Mouse (Mus musculus) myocyte (in vitro differentiated cells): ENCODE measurements around the gene Snx5. TPM values are rescaled to one million over a fixed set of nuclear protein-coding genes. Genes with fewer than 3 reads are reported as not detected.

ENCODE experiments used
- H3K27me3 ChIP-seq: one replicate; pipeline ENCODE4 v1.6.1; 2011; ENCODE audit not compliant: control insufficient read depth, insufficient read depth, insufficient read length
- H3K36me3 ChIP-seq: one replicate; pipeline ENCODE4 v1.6.1; 2011; ENCODE audit not compliant: control insufficient read depth, insufficient read depth
- H3K4me2 ChIP-seq: one replicate; pipeline ENCODE4 v1.6.1; 2011; ENCODE audit warnings: low read depth, control low read depth
- H3K4me3 ChIP-seq: one replicate; pipeline ENCODE4 v1.5.1; 2011; ENCODE audit warnings: mild to moderate bottlenecking, control low read depth, moderate library complexity
- H3K79me2 ChIP-seq: one replicate; pipeline ENCODE4 v1.6.1; 2011; ENCODE audit not compliant: control insufficient read depth, insufficient read depth
- H3ac ChIP-seq: one replicate; pipeline ENCODE4 v1.6.1; 2011; ENCODE audit not compliant: control insufficient read depth, insufficient read length
- CEBPB ChIP-seq: IDR thresholded peaks from 2 replicates; pipeline ENCODE4 v1.6.1; 2011; ENCODE audit warnings: mild to moderate bottlenecking, moderate library complexity; ENCODE audit not compliant: poor library complexity, insufficient read depth, severe bottlenecking
- E2F4 ChIP-seq: IDR thresholded peaks from one replicate; pipeline ENCODE4 v1.6.1; 2011; ENCODE audit warnings: mild to moderate bottlenecking, control low read depth, moderate library complexity; ENCODE audit not compliant: insufficient read depth
- MAX ChIP-seq: IDR thresholded peaks from one replicate; pipeline ENCODE4 v1.6.1; 2011; ENCODE audit warnings: low read depth, mild to moderate bottlenecking, control low read depth
- MYOD1 ChIP-seq, 3 experiments: IDR thresholded peaks; one replicate each; pipeline ENCODE4 v1.6.1; 2011; ENCODE audit warnings: control low read depth in 2 of 3, low read depth in 2 of 3, mild to moderate bottlenecking in 2 of 3, moderate library complexity in 1 of 3; ENCODE audit not compliant: insufficient read length in 2 of 3, control insufficient read depth in 1 of 3
- MYOG ChIP-seq, 3 experiments: IDR thresholded peaks; one replicate each; pipeline ENCODE4 v1.6.1; 2011; ENCODE audit warnings: control low read depth in 2 of 3, low read depth in 2 of 3, mild to moderate bottlenecking in 2 of 3; ENCODE audit not compliant: insufficient read length in 2 of 3, control insufficient read depth in 1 of 3, insufficient read depth in 1 of 3
- POLR2A ChIP-seq: IDR thresholded peaks from one replicate; pipeline ENCODE4 v1.6.1; 2011; ENCODE audit warnings: low read depth, mild to moderate bottlenecking, control low read depth, moderate library complexity; ENCODE audit not compliant: insufficient read length
- POLR2AphosphoS2 ChIP-seq: IDR thresholded peaks from one replicate; pipeline ENCODE4 v1.6.1; 2011; ENCODE audit warnings: low read depth, control low read depth; ENCODE audit not compliant: insufficient read length
- REST ChIP-seq: IDR thresholded peaks from one replicate; pipeline ENCODE4 v1.6.1; 2011; ENCODE audit warnings: mild to moderate bottlenecking, control low read depth, moderate library complexity; ENCODE audit not compliant: insufficient read depth, insufficient read length
- SRF ChIP-seq: IDR thresholded peaks from one replicate; pipeline ENCODE4 v1.6.1; 2011; ENCODE audit warnings: low read depth; ENCODE audit not compliant: control insufficient read depth, insufficient read length
- TCF12 ChIP-seq: IDR thresholded peaks from one replicate; pipeline ENCODE4 v1.6.1; 2011; ENCODE audit warnings: mild to moderate bottlenecking, control low read depth; ENCODE audit not compliant: poor library complexity, insufficient read depth, severe bottlenecking
- TCF3 ChIP-seq: IDR thresholded peaks from one replicate; pipeline ENCODE4 v1.6.1; 2011; ENCODE audit warnings: low read depth, control low read depth; ENCODE audit not compliant: insufficient read length
- USF1 ChIP-seq: IDR thresholded peaks from one replicate; pipeline ENCODE4 v1.6.1; 2011; ENCODE audit warnings: low read depth, mild to moderate bottlenecking, control low read depth, moderate library complexity
- polyA plus RNA-seq: library from polyadenylated mRNA; unstranded; fragments of >200 nt; fragmentation: generic; extraction: Trizol; gene quantifications from one replicate; pipeline ENCODE4 v1.2.1, GENCODE M21; 2012; ENCODE audit warnings: missing spikeins

The Snx5 gene
- polyA plus RNA-seq, 1 experiment: 65.2 TPM

- Histone ChIP-seq H3K36me3 (no peaks in the 10 kb centered on the region), H3K79me2 (no peaks in the 10 kb centered on the region), H3K4me2 (no peak overlapping the region), H3K27me3 (no peaks in the 10 kb centered on the region), H3K4me3 (no peak overlapping the region), H3ac (no peak overlapping the region)
- TF ChIP-seq USF1 (no peak), E2F4 (no peak), SRF (no peak), MYOD1 (IDR thresholded peaks at IDR 0.05; ENCODE audit: control insufficient read depth in 1 of 3, insufficient read length in 2 of 3, low read depth in 2 of 3) (no peak), POLR2AphosphoS2 (no peak), REST (no peak), CEBPB (no peak), TCF12 (no peak), POLR2A (no peak)
Observed at GRCm38 (mm10) chr2:144236791-144237584, 33.7 kb downstream of the Snx5 start.

GRCm38 (mm10) chr2:144235776-144236175 lies 34.9 kb downstream of the Snx5 start:
- no peak overlapping the region for H3K4me3 ChIP-seq
- no peaks in the 10 kb centered on the region for H3K36me3 ChIP-seq
- H3K27me3 ChIP-seq: no peaks in the 10 kb centered on the region
- H3K79me2 ChIP-seq: no peaks in the 10 kb centered on the region
- H3ac ChIP-seq: no peak overlapping the region
- no peak for TF ChIP-seq REST
- TF ChIP-seq CEBPB: no peak
- TF ChIP-seq POLR2A: no peak
- no peak for TF ChIP-seq POLR2AphosphoS2
- TF ChIP-seq USF1: no peak
- no peak for TF ChIP-seq TCF12
- no peak for TF ChIP-seq SRF
- no peak overlapping the region for H3K4me2 ChIP-seq

- TF ChIP-seq USF1 (no peak), E2F4 (no peak), POLR2AphosphoS2 (no peak), SRF (no peak), MYOD1 (IDR thresholded peaks at IDR 0.05; ENCODE audit: control insufficient read depth in 1 of 3, insufficient read length in 2 of 3, low read depth in 2 of 3) (no peak), CEBPB (no peak), POLR2A (no peak), TCF12 (no peak), TCF3 (no peak), REST (no peak), MYOG (IDR thresholded peaks at IDR 0.05; ENCODE audit: control insufficient read depth in 1 of 3, insufficient read depth in 1 of 3, insufficient read length in 2 of 3, low read depth in 2 of 3) (no peak), MAX (no peak)
- Histone ChIP-seq H3K36me3 (no peaks in the 10 kb centered on the region), H3K4me3 (no peak overlapping the region), H3K27me3 (no peaks in the 10 kb centered on the region), H3K4me2 (no peak overlapping the region), H3ac (no peak overlapping the region), H3K79me2 (no peaks in the 10 kb centered on the region)
Observed at GRCm38 (mm10) chr2:144233534-144233933, 37.2 kb downstream of the Snx5 start.

DNA sequence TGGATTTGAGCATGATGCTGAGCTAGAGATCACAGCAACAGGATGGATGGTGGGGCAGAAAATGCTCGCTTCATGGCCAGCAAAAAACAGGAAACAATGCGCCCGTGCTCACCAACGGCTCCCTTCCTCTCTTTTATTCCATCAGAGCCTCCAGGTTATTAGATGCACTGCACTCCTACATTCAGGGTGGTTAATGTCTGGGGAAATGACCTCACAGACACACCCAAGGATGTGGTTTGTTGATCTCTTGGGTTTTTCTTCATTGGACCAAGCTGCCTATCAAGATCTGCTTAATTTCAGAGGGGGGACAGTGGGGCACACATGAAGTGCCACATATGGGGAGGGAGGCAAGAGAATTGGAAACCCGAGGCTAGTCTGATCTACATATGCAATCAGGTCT lies 39.6 kb downstream of the Snx5 start:
- Histone ChIP-seq H3K4me3 (no peak overlapping the region), H3K4me2 (no peak overlapping the region), H3K36me3 (no peaks in the 10 kb centered on the region), H3K79me2 (no peaks in the 10 kb centered on the region), H3K27me3 (no peaks in the 10 kb centered on the region), H3ac (no peak overlapping the region)
- TF ChIP-seq CEBPB (no peak), MAX (no peak), MYOD1 (IDR thresholded peaks at IDR 0.05; ENCODE audit: control insufficient read depth in 1 of 3, insufficient read length in 2 of 3, low read depth in 2 of 3) (no peak)

- Histone ChIP-seq H3K36me3 (no peaks in the 10 kb centered on the region), H3K4me2 (no peak overlapping the region), H3K27me3 (no peaks in the 10 kb centered on the region), H3ac (no peak overlapping the region), H3K4me3 (no peak overlapping the region), H3K79me2 (no peaks in the 10 kb centered on the region)
- TF ChIP-seq MAX (no peak), POLR2AphosphoS2 (no peak), CEBPB (no peak), REST (no peak), POLR2A (no peak), SRF (no peak), MYOD1 (IDR thresholded peaks at IDR 0.05; ENCODE audit: control insufficient read depth in 1 of 3, insufficient read length in 2 of 3, low read depth in 2 of 3) (no peak), TCF12 (no peak), E2F4 (no peak), MYOG (IDR thresholded peaks at IDR 0.05; ENCODE audit: control insufficient read depth in 1 of 3, insufficient read depth in 1 of 3, insufficient read length in 2 of 3, low read depth in 2 of 3) (no peak), USF1 (no peak), TCF3 (no peak)
Observed at GRCm38 (mm10) chr2:144230498-144230897, 40.2 kb downstream of the Snx5 start.
